Mouse (Mus musculus) embryonic facial prominence, embryonic 14.5 days (tissue): ENCODE measurements around the gene Slc9a8. TPM values are rescaled to one million over a fixed set of nuclear protein-coding genes. Genes with fewer than 3 reads are reported as not detected.

Experiments
- ATAC-seq: fragments of 200-750 bp; cut with Nextera tagmentation; 2 replicates; pipeline ENCODE4 v1.8.0; 2017; ENCODE audit warnings: low read depth, moderate number of reproducible peaks, moderate TSS enrichment
- DNase-seq: peaks from one replicate; pipeline ENCODE4 v3.0.0-alpha.2; 2015; ENCODE audit warnings: low spot score
- H3K27ac ChIP-seq: fragments of 300-500 bp; sonication (generic); replicated peaks from 2 replicates; pipeline ENCODE4 v1.5.1; 2014; ENCODE audit warnings: low read depth, mild to moderate bottlenecking, low read length, moderate library complexity
- H3K27me3 ChIP-seq: fragments of 300-500 bp; sonication (generic); replicated peaks from 2 replicates; pipeline ENCODE4 v1.6.1; 2014; ENCODE audit warnings: low read length; ENCODE audit not compliant: control insufficient read depth, insufficient read depth
- H3K36me3 ChIP-seq: fragments of 300-500 bp; sonication (generic); 2 replicates; pipeline ENCODE4 v1.6.1; 2014; ENCODE audit warnings: low read length, mixed read lengths; ENCODE audit not compliant: control insufficient read depth, insufficient read depth
- H3K4me1 ChIP-seq: fragments of 300-500 bp; sonication (generic); 2 replicates; pipeline ENCODE4 v1.6.1; 2014; ENCODE audit warnings: antibody characterized with exemption, low read length; ENCODE audit not compliant: control insufficient read depth, insufficient read depth
- H3K4me2 ChIP-seq: fragments of 300-500 bp; sonication (generic); 2 replicates; pipeline ENCODE4 v1.6.1; 2014; ENCODE audit warnings: low read depth, mild to moderate bottlenecking, low read length, moderate library complexity, mixed read lengths
- H3K4me3 ChIP-seq: fragments of 300-500 bp; sonication (generic); 2 replicates; pipeline ENCODE4 v1.5.1; 2014; ENCODE audit warnings: low read depth, mild to moderate bottlenecking, low read length
- H3K9ac ChIP-seq: fragments of 300-500 bp; sonication (generic); 2 replicates; pipeline ENCODE4 v1.6.1; 2014; ENCODE audit warnings: low read depth, mild to moderate bottlenecking, low read length, moderate library complexity, mixed read lengths
- H3K9me3 ChIP-seq: fragments of 300-500 bp; sonication (generic); 2 replicates; pipeline ENCODE4 v1.6.1; 2016; ENCODE audit warnings: low read length; ENCODE audit not compliant: control insufficient read depth
- WGBS: fragments of 180-500 bp; shearing (Covaris S2); extraction: QIAGEN DNeasy Blood & Tissue Kit; methylation state at CpG from one replicate; pipeline ENCODE4 v1.1.7; 2014; 5-methylcytosine and 5-hydroxymethylcytosine counted together
- polyA plus RNA-seq: library from polyadenylated mRNA; unstranded; fragments of >200 nt; fragmentation: Nextera tagmentation; extraction: Ambion mirVana; gene quantifications from 2 replicates; pipeline ENCODE4 v1.2.1, GENCODE M21; 2014

The Slc9a8 gene
- polyA plus RNA-seq, 1 experiment from 2014 or later: 13.6 TPM

DNA sequence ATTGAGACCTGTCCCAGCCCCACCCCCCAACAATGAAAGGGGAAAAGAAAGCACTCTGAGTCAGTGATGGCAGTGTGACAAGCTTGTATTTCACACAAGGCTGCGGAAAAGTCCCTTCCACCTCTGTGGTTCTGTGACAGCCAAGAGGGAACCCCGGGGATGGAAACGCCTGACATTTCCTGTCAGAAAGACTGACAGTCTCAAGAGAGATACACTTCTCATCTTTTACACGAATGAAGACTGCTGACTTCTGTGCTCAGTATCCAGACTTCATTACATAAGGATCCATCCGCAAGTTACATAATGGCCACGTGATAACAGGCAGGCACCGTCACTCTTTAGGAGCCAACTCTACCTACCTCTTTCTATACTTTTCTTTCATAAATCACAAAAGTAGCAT lies 74.9 kb downstream of the Slc9a8 start:
- no peak overlapping the region for H3K4me2 ChIP-seq
- peaks cover 10% of the 10 kb centered on the region for H3K4me1 ChIP-seq
- no peak overlapping the region for H3K4me3 ChIP-seq
- no peaks in the 10 kb centered on the region for H3K9me3 ChIP-seq
- H3K27ac ChIP-seq: no peak overlapping the region
- ATAC-seq (no peak), DNase-seq (no peak)
- H3K9ac ChIP-seq: no peak overlapping the region
- 81% methylated on average over 7 of the region's 7 CpGs for WGBS
- H3K36me3 ChIP-seq: no peaks in the 10 kb centered on the region
- H3K27me3 ChIP-seq: no peaks in the 10 kb centered on the region

DNA sequence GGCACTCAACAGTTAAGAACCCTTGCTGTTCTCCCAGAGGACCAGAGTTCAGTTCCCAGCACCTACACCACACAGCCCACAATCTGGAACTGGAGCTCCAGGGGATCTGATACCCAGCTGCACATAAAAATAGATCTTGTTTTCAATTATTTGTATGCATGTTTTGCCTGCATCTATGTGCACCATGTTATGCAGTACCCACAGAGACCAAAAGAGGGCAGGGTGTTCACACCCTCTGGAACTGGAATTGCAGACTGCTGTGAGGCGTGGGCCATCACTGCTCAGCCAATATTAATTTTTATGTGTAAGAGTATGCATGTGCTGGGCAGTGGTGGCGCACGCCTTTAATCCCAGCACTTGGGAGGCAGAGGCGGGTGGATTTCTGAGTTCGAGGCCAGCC lies 75.8 kb downstream of the Slc9a8 start:
- Histone ChIP-seq H3K27ac (no peak overlapping the region), H3K4me3 (no peak overlapping the region), H3K9me3 (no peaks in the 10 kb centered on the region), H3K9ac (no peak overlapping the region), H3K36me3 (no peaks in the 10 kb centered on the region), H3K27me3 (no peaks in the 10 kb centered on the region), H3K4me1 (peaks cover 4% of the 10 kb centered on the region; the same call in 1 of the 2 replicates), H3K4me2 (no peak overlapping the region)
- WGBS: 88% methylated on average over 5 of the region's 5 CpGs
- ATAC-seq: no peak
- no peak for DNase-seq

DNA sequence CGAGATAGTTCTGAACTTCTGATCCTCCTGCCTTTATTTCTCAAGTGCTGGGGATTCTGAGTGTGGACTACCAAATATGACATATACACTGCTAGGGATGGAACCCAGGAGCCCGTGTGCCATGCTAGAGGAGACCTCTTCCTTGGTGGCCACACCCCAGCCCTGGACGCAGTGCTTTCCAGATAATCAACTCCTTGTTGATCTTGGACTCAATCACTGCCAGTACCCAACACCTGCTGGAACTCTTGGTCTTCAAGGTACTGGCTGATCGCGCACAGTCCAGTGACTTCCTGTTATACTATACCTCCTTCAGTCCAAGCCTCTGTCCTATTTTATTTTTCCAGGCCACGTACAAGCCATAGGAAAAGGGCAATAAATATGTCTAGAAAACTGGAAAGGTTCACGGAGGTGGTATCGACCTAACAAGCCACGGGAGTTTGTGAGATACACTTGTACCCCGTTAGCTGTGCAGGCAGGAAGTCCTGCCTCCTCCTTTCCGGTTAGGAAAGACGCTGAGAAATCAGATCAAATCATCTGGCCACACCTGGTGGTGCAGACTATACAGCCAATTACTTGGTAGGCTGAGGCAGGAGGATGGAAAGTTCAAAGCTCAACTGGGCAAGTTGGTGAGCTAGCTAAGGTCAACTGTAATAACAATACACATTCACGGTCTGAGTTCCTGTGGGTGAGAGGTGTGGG lies 81.2 kb downstream of the Slc9a8 start:
- DNase-seq (no peak), ATAC-seq (peak; percentile 34)
- peaks cover 9% of the 10 kb centered on the region for H3K4me1 ChIP-seq
- peak overlapping the region; percentile 100 for H3K4me3 ChIP-seq
- 50% methylated on average over 13 of the region's 13 CpGs for WGBS
- no peaks in the 10 kb centered on the region for H3K9me3 ChIP-seq
- H3K4me2 ChIP-seq: peak overlapping the region; percentile 94
- peaks cover 18% of the 10 kb centered on the region; the same call in 1 of the 2 replicates for H3K36me3 ChIP-seq
- H3K9ac ChIP-seq: no peak overlapping the region
- H3K27me3 ChIP-seq: no peaks in the 10 kb centered on the region
- H3K27ac ChIP-seq: peak overlapping the region; percentile 36; the same call in 1 of the 2 replicates

DNA sequence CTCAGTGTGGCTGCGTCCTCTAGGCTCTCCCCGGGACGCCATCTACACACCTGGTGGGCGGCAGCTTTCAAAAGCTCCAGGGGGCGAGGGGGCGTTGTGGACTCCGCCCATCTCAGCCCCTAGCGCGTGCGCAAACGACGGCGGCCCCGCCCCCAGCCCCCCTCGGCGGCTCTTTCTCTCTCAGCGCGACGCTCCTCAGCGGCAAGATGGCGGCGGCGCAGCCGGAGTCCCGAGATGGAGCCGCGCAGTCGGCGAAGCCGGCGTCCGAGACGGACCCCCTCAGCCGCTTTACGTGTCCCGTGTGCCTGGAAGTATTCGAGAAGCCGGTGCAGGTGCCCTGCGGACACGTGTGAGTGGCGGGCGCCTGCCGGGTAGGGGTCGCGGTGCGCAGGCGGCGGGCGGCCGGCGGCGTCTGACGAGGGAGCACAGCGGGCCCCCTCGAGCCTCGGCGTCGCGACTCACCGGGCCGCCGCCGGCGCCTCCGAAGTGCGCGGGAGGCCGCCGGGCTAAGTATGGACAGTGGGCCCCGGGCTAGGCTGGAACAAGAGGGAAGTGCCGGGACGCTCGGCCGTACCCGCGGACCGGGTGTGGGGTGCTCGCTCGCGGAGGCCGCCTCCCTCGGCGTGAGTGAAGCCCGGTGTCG lies 81.9 kb downstream of the Slc9a8 start:
- 0% methylated on average over 18 of the region's 85 CpGs for WGBS
- Histone ChIP-seq H3K27me3 (no peaks in the 10 kb centered on the region), H3K4me2 (peak overlapping the region; percentile 94), H3K9ac (peak overlapping the region; percentile 91), H3K4me1 (peaks cover 9% of the 10 kb centered on the region), H3K4me3 (peak overlapping the region; percentile 100), H3K27ac (peak overlapping the region; percentile 36), H3K9me3 (no peaks in the 10 kb centered on the region), H3K36me3 (peaks cover 24% of the 10 kb centered on the region; the same call in 1 of the 2 replicates)
- ATAC-seq (peak; percentile 93), DNase-seq (peak; percentile 92)

DNA sequence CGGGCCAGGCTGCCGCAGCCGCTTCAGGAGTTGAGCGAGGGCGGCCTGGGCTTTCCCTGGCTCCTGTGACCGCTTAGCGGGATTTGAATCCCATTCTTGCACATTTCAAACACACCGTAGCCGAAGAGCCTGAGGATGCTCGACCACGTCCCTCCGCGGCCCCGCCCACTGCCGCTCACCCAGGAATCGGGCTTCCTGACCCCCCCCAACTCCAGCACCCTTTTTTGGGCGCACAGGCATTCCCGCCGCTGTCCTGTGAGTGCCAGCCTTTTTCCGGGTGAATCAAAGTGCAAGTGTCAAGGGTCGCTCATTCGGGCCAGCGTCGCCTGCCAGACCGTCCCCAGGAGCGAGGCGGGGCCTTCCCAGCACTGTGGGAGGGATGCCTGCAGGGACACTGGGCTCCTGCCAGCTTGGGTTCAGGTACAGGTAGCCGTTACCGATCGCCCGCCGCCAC lies 82.4 kb downstream of the Slc9a8 start:
- 2% methylated on average over 21 of the region's 32 CpGs for WGBS
- H3K9me3 ChIP-seq: no peaks in the 10 kb centered on the region
- H3K4me3 ChIP-seq: peak overlapping the region; percentile 100
- H3K4me1 ChIP-seq: peaks cover 9% of the 10 kb centered on the region
- peaks cover 30% of the 10 kb centered on the region for H3K36me3 ChIP-seq
- ATAC-seq (0 out of 2 replicates have a peak, but pooled peaks have one; percentile 1), DNase-seq (no peak)
- peak overlapping the region; percentile 91 for H3K9ac ChIP-seq
- no peaks in the 10 kb centered on the region for H3K27me3 ChIP-seq
- peak overlapping the region; percentile 36 for H3K27ac ChIP-seq
- peak overlapping the region; percentile 94 for H3K4me2 ChIP-seq

DNA sequence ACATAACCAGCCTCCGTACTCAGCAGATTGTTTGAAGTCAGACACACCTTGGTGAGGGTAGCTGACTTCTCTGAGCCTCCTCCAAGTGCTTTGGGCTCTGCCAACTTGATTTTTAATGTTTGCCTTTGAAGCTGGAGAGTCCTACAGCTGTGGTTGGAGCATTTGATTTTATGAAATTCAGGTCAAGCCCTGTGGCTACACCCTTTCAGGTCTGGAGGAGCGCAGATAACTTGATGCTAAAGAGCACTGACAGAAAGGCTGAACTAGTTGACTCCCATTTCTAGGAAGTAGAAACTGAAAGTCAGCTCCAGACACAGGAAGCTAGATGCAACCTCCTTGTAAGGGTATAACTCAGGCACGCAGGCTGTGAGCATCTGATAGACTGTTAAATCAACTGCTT lies 83.6 kb downstream of the Slc9a8 start:
- Histone ChIP-seq H3K4me1 (peaks cover 9% of the 10 kb centered on the region), H3K4me3 (peak overlapping the region; percentile 100; the same call in 1 of the 2 replicates), H3K4me2 (peak overlapping the region; percentile 94), H3K36me3 (peaks cover 42% of the 10 kb centered on the region), H3K27me3 (no peaks in the 10 kb centered on the region), H3K9ac (no peak overlapping the region), H3K27ac (no peak overlapping the region), H3K9me3 (no peaks in the 10 kb centered on the region)
- no peak for ATAC-seq
- no peak for DNase-seq
- WGBS: 82% methylated on average over 3 of the region's 3 CpGs

DNA sequence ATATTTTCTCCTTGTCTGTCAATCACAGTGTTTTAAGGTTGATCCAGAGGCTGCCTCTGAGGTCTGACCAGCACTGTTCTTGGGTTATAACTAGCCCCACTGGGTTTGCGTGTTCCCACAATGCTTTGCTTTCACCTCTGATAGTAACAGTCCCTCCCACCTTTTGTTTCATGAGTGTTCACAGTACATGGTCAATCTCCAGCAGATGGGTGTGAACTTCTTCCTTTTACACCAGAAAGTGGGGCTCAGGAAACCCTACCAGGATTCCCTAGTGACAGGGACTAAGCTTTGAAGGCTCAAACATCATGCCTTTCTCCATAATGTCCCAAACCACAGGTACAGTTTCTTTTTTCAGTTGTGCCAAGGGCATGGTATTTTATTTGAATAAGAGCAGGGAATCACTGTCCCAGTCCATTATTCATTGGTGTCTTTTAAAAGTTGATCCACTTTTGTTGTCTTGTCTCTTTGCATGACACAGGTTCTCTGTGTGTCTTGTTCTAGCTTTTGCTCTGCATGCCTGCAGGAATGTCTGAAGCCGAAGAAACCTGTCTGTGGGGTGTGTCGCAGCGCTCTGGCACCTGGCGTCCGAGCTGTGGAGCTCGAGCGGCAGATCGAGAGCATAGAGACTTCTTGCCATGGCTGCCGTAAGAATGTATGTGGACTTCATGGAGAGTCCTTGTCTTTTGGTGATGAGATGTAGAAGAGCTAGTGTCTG lies 85.2 kb downstream of the Slc9a8 start:
- ATAC-seq (no peak), DNase-seq (no peak)
- H3K4me3 ChIP-seq: no peak overlapping the region
- H3K4me1 ChIP-seq: peaks cover 9% of the 10 kb centered on the region
- no peak overlapping the region for H3K27ac ChIP-seq
- H3K9me3 ChIP-seq: no peaks in the 10 kb centered on the region
- 95% methylated on average over 10 of the region's 10 CpGs for WGBS
- H3K36me3 ChIP-seq: peaks cover 56% of the 10 kb centered on the region
- no peaks in the 10 kb centered on the region for H3K27me3 ChIP-seq
- H3K9ac ChIP-seq: no peak overlapping the region
- H3K4me2 ChIP-seq: no peak overlapping the region

DNA sequence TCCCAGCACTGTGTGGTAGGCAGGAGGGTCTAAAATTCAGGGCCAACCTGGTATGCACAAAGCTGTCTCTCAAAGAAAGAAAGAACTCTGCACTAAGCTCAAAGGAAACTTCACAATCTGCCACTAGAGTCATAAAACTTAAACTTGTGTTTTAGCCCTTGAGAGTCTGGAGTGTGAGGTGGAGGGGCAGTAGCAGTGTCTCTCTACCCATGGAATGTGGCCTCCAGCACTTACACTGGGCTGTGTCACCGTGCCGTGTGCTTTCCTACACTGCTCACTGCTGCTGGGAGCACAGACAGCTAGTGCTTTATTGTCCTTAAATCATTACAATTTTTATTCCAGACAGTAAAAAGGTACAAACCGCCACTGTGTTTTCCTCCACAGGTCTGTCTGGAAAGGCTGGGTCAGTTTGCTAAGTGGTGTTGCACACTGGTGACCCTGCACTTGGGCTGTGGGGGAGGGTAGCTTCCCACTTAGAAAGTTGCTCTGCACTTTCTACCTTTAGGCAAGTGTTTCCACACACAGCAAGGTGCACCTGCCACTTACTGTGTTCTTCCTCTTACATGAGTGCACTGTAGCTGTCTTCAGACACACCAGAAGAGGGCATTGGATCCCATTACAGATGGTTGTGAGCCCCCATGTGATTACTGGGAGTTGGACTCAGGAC lies 86.3 kb downstream of the Slc9a8 start:
- Histone ChIP-seq H3K4me1 (peaks cover 9% of the 10 kb centered on the region), H3K4me3 (no peak overlapping the region), H3K9me3 (no peaks in the 10 kb centered on the region), H3K27me3 (no peaks in the 10 kb centered on the region), H3K9ac (no peak overlapping the region), H3K4me2 (no peak overlapping the region), H3K36me3 (peaks cover 67% of the 10 kb centered on the region), H3K27ac (no peak overlapping the region)
- whole genome bisulfite sequencing: 86% methylated on average over 3 of the region's 3 CpGs
- ATAC-seq (no peak), DNase-seq (no peak)
